Mouse (Mus musculus) layer of hippocampus, postnatal 14 days (tissue): ENCODE results near the gene Med27. TPM values are rescaled to one million over a fixed set of nuclear protein-coding genes. Genes with fewer than 3 reads are reported as not detected.
"Not testable (repeated sequence)": the region's sequence is repeated elsewhere in the genome, so short reads cannot be mapped to it uniquely, and the experiment has no call there.

Source experiments
- DNase-seq, 2 experiments: peaks; one replicate each; pipeline ENCODE4 v3.0.0; 2021 to 2022; ENCODE audit warnings: low spot score in 2 of 2, mixed read lengths in 1 of 2
- total RNA-seq, 2 experiments: library from RNA; stranded (reverse); gene quantifications; 2 replicates each; pipeline ENCODE4 v1.2.3; 2021

Gene Med27
- total RNA-seq, 2 experiments from 2014 or later = 41.5 to 42.0 TPM

GRCm38 (mm10) chr2:29513131-29513530 is 166.5 kb downstream of the Med27 start:
- DNase-seq = no peak

GRCm38 (mm10) chr2:29514836-29515235 is 168.2 kb downstream of the Med27 start:
- no peak for DNase-seq

- DNase-seq = peak in 1 of 2 experiments; percentile 57
Measured at GRCm38 (mm10) chr2:29515831-29516447, 169.3 kb downstream of the Med27 start.

GRCm38 (mm10) chr2:29516621-29517170 is 170.1 kb downstream of the Med27 start:
- no peak for DNase-seq

GRCm38 (mm10) chr2:29519402-29519801 is 172.8 kb downstream of the Med27 start:
- no peak for DNase-seq

- DNase-seq = no peak
Measured at GRCm38 (mm10) chr2:29520206-29520605, 173.6 kb downstream of the Med27 start.

- no peak for DNase-seq
Measured at GRCm38 (mm10) chr2:29521486-29521885, 174.9 kb downstream of the Med27 start.

- no peak for DNase-seq
Measured at GRCm38 (mm10) chr2:29523918-29524811, 177.5 kb downstream of the Med27 start.

GRCm38 (mm10) chr2:29525273-29525805 is 178.7 kb downstream of the Med27 start:
- no peak for DNase-seq

- peak; percentile 56 to 59 for DNase-seq
Measured at GRCm38 (mm10) chr2:29526266-29526665, 179.6 kb downstream of the Med27 start.

- DNase-seq = not testable (repeated sequence)
Measured at GRCm38 (mm10) chr2:29527480-29527879, 180.9 kb downstream of the Med27 start.

GRCm38 (mm10) chr2:29528811-29529210 is 182.2 kb downstream of the Med27 start:
- DNase-seq = no peak

GRCm38 (mm10) chr2:29529788-29530187 is 183.2 kb downstream of the Med27 start:
- DNase-seq = not testable (repeated sequence)

- no peak for DNase-seq
Measured at GRCm38 (mm10) chr2:29532173-29532572, 185.6 kb downstream of the Med27 start.

GRCm38 (mm10) chr2:29532921-29533320 is 186.3 kb downstream of the Med27 start:
- DNase-seq = no peak

- DNase-seq = no peak
Measured at GRCm38 (mm10) chr2:29535566-29536244, 189.1 kb downstream of the Med27 start.

- DNase-seq = no peak
Measured at GRCm38 (mm10) chr2:29536481-29536880, 189.9 kb downstream of the Med27 start.

GRCm38 (mm10) chr2:29537334-29537733 is 190.7 kb downstream of the Med27 start:
- no peak for DNase-seq

- DNase-seq = no peak
Measured at GRCm38 (mm10) chr2:29542039-29542438, 195.4 kb downstream of the Med27 start.

- DNase-seq = no peak
Measured at GRCm38 (mm10) chr2:29546571-29546970, 200.0 kb downstream of the Med27 start.
